Mouse (Mus musculus): ENCODE data around the gene Mapk10. TPM values are rescaled to one million over a fixed set of nuclear protein-coding genes. Genes with fewer than 3 reads are reported as not detected.

Mapk10 gene
- polyA plus RNA-seq, 1 experiment from 2014 or later = 0.38 TPM

GRCm38 (mm10) chr5:103105441-103106414, 105.4 kb downstream of the Mapk10 start:
- Histone ChIP-seq H3K4me1 (ENCODE audit: control insufficient read depth, insufficient read depth, low read length) (no peaks in the 10 kb centered on the region), H3K9ac (ENCODE audit: low read depth, low read length) (no peak overlapping the region), H3K4me2 (replicated peaks; ENCODE audit: low read depth, low read length) (no peak overlapping the region), H3K4me3 (ENCODE audit: low read length) (no peak overlapping the region), H3K36me3 (ENCODE audit: control insufficient read depth, insufficient read depth, low read length) (no peaks in the 10 kb centered on the region), H3K9me3 (ENCODE audit: control insufficient read depth, low read length) (no peaks in the 10 kb centered on the region), H3K27me3 (ENCODE audit: control insufficient read depth, insufficient read depth, low read length) (no peaks in the 10 kb centered on the region), H3K27ac (ENCODE audit: low read depth, low read length) (no peak overlapping the region)
- ATAC-seq (ENCODE audit: low FRiP score, low TSS enrichment) = no peak
- WGBS = 86% methylated on average over 10 of the region's 10 CpGs

- no peak for ATAC-seq (ENCODE audit: low FRiP score, low TSS enrichment)
- WGBS = 88% methylated on average over 5 of the region's 5 CpGs
- H3K27me3 ChIP-seq (ENCODE audit: control insufficient read depth, insufficient read depth, low read length) = no peaks in the 10 kb centered on the region
Observed at GRCm38 (mm10) chr5:103104082-103104481, 107.1 kb downstream of the Mapk10 start.

GRCm38 (mm10) chr5:103102876-103103393, 108.2 kb downstream of the Mapk10 start:
- no peak for ATAC-seq (ENCODE audit: low FRiP score, low TSS enrichment)
- Histone ChIP-seq H3K9ac (ENCODE audit: low read depth, low read length) (no peak overlapping the region), H3K4me3 (ENCODE audit: low read length) (no peak overlapping the region), H3K27ac (ENCODE audit: low read depth, low read length) (no peak overlapping the region), H3K4me2 (replicated peaks; ENCODE audit: low read depth, low read length) (no peak overlapping the region), H3K36me3 (ENCODE audit: control insufficient read depth, insufficient read depth, low read length) (no peaks in the 10 kb centered on the region), H3K27me3 (ENCODE audit: control insufficient read depth, insufficient read depth, low read length) (no peaks in the 10 kb centered on the region), H3K4me1 (ENCODE audit: control insufficient read depth, insufficient read depth, low read length) (no peaks in the 10 kb centered on the region), H3K9me3 (ENCODE audit: control insufficient read depth, low read length) (no peaks in the 10 kb centered on the region)
- WGBS = 87% methylated on average over 5 of the region's 5 CpGs

More at GRCm38 (mm10) chr5:103104082-103104481, 107.1 kb downstream of the Mapk10 start:
- H3K36me3 ChIP-seq (ENCODE audit: control insufficient read depth, insufficient read depth, low read length) = no peaks in the 10 kb centered on the region
- H3K4me2 ChIP-seq (replicated peaks; ENCODE audit: low read depth, low read length) = no peak overlapping the region
- no peak overlapping the region for H3K27ac ChIP-seq (ENCODE audit: low read depth, low read length)
- H3K4me3 ChIP-seq (ENCODE audit: low read length) = no peak overlapping the region
- no peaks in the 10 kb centered on the region for H3K4me1 ChIP-seq (ENCODE audit: control insufficient read depth, insufficient read depth, low read length)
- no peaks in the 10 kb centered on the region for H3K9me3 ChIP-seq (ENCODE audit: control insufficient read depth, low read length)
- H3K9ac ChIP-seq (ENCODE audit: low read depth, low read length) = no peak overlapping the region

GRCm38 (mm10) chr5:103102176-103102575, 109.0 kb downstream of the Mapk10 start:
- 83% methylated on average over 1 of the region's 1 CpGs for WGBS
- H3K4me1 ChIP-seq (ENCODE audit: control insufficient read depth, insufficient read depth, low read length) = no peaks in the 10 kb centered on the region
- ATAC-seq (ENCODE audit: low FRiP score, low TSS enrichment) = no peak

GRCm38 (mm10) chr5:103094166-103094565, 117.0 kb downstream of the Mapk10 start:
- H3K36me3 ChIP-seq (ENCODE audit: control insufficient read depth, insufficient read depth, low read length) = no peaks in the 10 kb centered on the region
- no peaks in the 10 kb centered on the region for H3K9me3 ChIP-seq (ENCODE audit: control insufficient read depth, low read length)
- H3K4me1 ChIP-seq (ENCODE audit: control insufficient read depth, insufficient read depth, low read length) = no peaks in the 10 kb centered on the region
- H3K4me2 ChIP-seq (replicated peaks; ENCODE audit: low read depth, low read length) = no peak overlapping the region
- H3K27me3 ChIP-seq (ENCODE audit: control insufficient read depth, insufficient read depth, low read length) = no peaks in the 10 kb centered on the region
- H3K9ac ChIP-seq (ENCODE audit: low read depth, low read length) = no peak overlapping the region
- WGBS = 91% methylated on average over 2 of the region's 2 CpGs
- no peak for ATAC-seq (ENCODE audit: low FRiP score, low TSS enrichment)
- H3K4me3 ChIP-seq (ENCODE audit: low read length) = no peak overlapping the region
- no peak overlapping the region for H3K27ac ChIP-seq (ENCODE audit: low read depth, low read length)

More at GRCm38 (mm10) chr5:103102176-103102575, 109.0 kb downstream of the Mapk10 start:
- Histone ChIP-seq H3K4me3 (ENCODE audit: low read length) (no peak overlapping the region), H3K9me3 (ENCODE audit: control insufficient read depth, low read length) (no peaks in the 10 kb centered on the region), H3K36me3 (ENCODE audit: control insufficient read depth, insufficient read depth, low read length) (no peaks in the 10 kb centered on the region), H3K9ac (ENCODE audit: low read depth, low read length) (no peak overlapping the region), H3K4me2 (replicated peaks; ENCODE audit: low read depth, low read length) (no peak overlapping the region), H3K27me3 (ENCODE audit: control insufficient read depth, insufficient read depth, low read length) (no peaks in the 10 kb centered on the region), H3K27ac (ENCODE audit: low read depth, low read length) (no peak overlapping the region)

- Histone ChIP-seq H3K9me3 (ENCODE audit: control insufficient read depth, low read length) (no peaks in the 10 kb centered on the region), H3K27me3 (ENCODE audit: control insufficient read depth, insufficient read depth, low read length) (no peaks in the 10 kb centered on the region), H3K4me3 (ENCODE audit: low read length) (no peak overlapping the region), H3K27ac (ENCODE audit: low read depth, low read length) (no peak overlapping the region), H3K36me3 (ENCODE audit: control insufficient read depth, insufficient read depth, low read length) (no peaks in the 10 kb centered on the region), H3K4me2 (replicated peaks; ENCODE audit: low read depth, low read length) (no peak overlapping the region), H3K4me1 (ENCODE audit: control insufficient read depth, insufficient read depth, low read length) (no peaks in the 10 kb centered on the region), H3K9ac (ENCODE audit: low read depth, low read length) (no peak overlapping the region)
- 87% methylated on average over 2 of the region's 2 CpGs for WGBS
- ATAC-seq (ENCODE audit: low FRiP score, low TSS enrichment) = no peak
Observed at GRCm38 (mm10) chr5:103085844-103086243, 125.3 kb downstream of the Mapk10 start.

- Histone ChIP-seq H3K9me3 (ENCODE audit: control insufficient read depth, low read length) (no peaks in the 10 kb centered on the region), H3K27ac (ENCODE audit: low read depth, low read length) (no peak overlapping the region), H3K27me3 (ENCODE audit: control insufficient read depth, insufficient read depth, low read length) (no peaks in the 10 kb centered on the region), H3K4me3 (ENCODE audit: low read length) (no peak overlapping the region), H3K4me1 (ENCODE audit: control insufficient read depth, insufficient read depth, low read length) (no peaks in the 10 kb centered on the region), H3K36me3 (ENCODE audit: control insufficient read depth, insufficient read depth, low read length) (no peaks in the 10 kb centered on the region), H3K9ac (ENCODE audit: low read depth, low read length) (no peak overlapping the region), H3K4me2 (replicated peaks; ENCODE audit: low read depth, low read length) (no peak overlapping the region)
- 59% methylated on average over 8 of the region's 8 CpGs for WGBS
- no peak for ATAC-seq (ENCODE audit: low FRiP score, low TSS enrichment)
Observed at GRCm38 (mm10) chr5:103075451-103075850, 135.7 kb downstream of the Mapk10 start.

- no peaks in the 10 kb centered on the region for H3K4me1 ChIP-seq (ENCODE audit: control insufficient read depth, insufficient read depth, low read length)
- H3K9me3 ChIP-seq (ENCODE audit: control insufficient read depth, low read length) = no peaks in the 10 kb centered on the region
- 79% methylated on average over 6 of the region's 6 CpGs for WGBS
- H3K27ac ChIP-seq (ENCODE audit: low read depth, low read length) = no peak overlapping the region
- no peak overlapping the region for H3K9ac ChIP-seq (ENCODE audit: low read depth, low read length)
- no peaks in the 10 kb centered on the region for H3K27me3 ChIP-seq (ENCODE audit: control insufficient read depth, insufficient read depth, low read length)
- no peak for ATAC-seq (ENCODE audit: low FRiP score, low TSS enrichment)
- no peak overlapping the region for H3K4me2 ChIP-seq (replicated peaks; ENCODE audit: low read depth, low read length)
- H3K4me3 ChIP-seq (ENCODE audit: low read length) = no peak overlapping the region
- H3K36me3 ChIP-seq (ENCODE audit: control insufficient read depth, insufficient read depth, low read length) = no peaks in the 10 kb centered on the region
Observed at GRCm38 (mm10) chr5:103072200-103072825, 138.8 kb downstream of the Mapk10 start.

All from kidney, embryonic 14.5 days (tissue).